Mouse (Mus musculus): ENCODE measurements around the gene Uba52. TPM values are rescaled to one million over a fixed set of nuclear protein-coding genes. Genes with fewer than 3 reads are reported as not detected.
A peak's percentile ranks its signal among the peaks of the same experiment; 100 is the strongest.

Gene Uba52
- total and polyA plus RNA-seq, 2 experiments = 750 to 770 TPM

- peaks cover 11% of the 10 kb centered on the region; the same call in 1 of the 2 replicates for H3K36me3 ChIP-seq (ENCODE audit: control insufficient read depth, insufficient read depth, low read length)
- peaks cover 9% of the 10 kb centered on the region; the same call in 1 of the 2 replicates for H3K79me2 ChIP-seq (ENCODE audit: control insufficient read depth, insufficient read depth, low read length)
- H3K4me3 ChIP-seq (ENCODE audit: insufficient read depth, low read depth, low read length) = peak within 1 kb of the TSS; percentile 85
- no peaks in the 10 kb centered on the region for H3K27me3 ChIP-seq (ENCODE audit: control insufficient read depth, insufficient read depth, low read length)
- H3K27ac ChIP-seq (replicated peaks; ENCODE audit: insufficient read depth, low read depth, low read length) = peak within 1 kb of the TSS; percentile 96
- peak within 1 kb of the TSS; percentile 89 for H3K9ac ChIP-seq (ENCODE audit: low read depth, low read length)
- whole genome bisulfite sequencing = under 1% methylated on average over 58 of the region's 61 CpGs
- peak; percentile 87 for DNase-seq (ENCODE audit: extremely low read depth, low read depth, low spot score)
- H3K4me1 ChIP-seq (ENCODE audit: control insufficient read depth, insufficient read depth, low read length) = peaks cover 29% of the 10 kb centered on the region
- TF ChIP-seq CTCF (IDR thresholded peaks at IDR 0.05; ENCODE audit: low read depth, low read length) (no peak), POLR2A (IDR thresholded peaks at IDR 0.05; ENCODE audit: extremely low read depth, insufficient read depth, low read length) (peak; percentile 42)
These were observed 17.0 kb upstream of the Uba52 start, which contains the start of the genes Fkbp8 and Kxd1 for GRCm38 (mm10) chr8:70527512-70528181. Gene Fkbp8, plus strand, starts transcription at chr8:70527724. Gene Kxd1, minus strand, starts transcription at chr8:70527956.

- Histone ChIP-seq H3K36me3 (ENCODE audit: control insufficient read depth, insufficient read depth, low read length) (peaks cover 7% of the 10 kb centered on the region; the same call in 1 of the 2 replicates), H3K27ac (replicated peaks; ENCODE audit: insufficient read depth, low read depth, low read length) (peak overlapping the region; percentile 79), H3K9ac (ENCODE audit: low read depth, low read length) (peak overlapping the region; percentile 89), H3K27me3 (ENCODE audit: control insufficient read depth, insufficient read depth, low read length) (no peaks in the 10 kb centered on the region), H3K79me2 (ENCODE audit: control insufficient read depth, insufficient read depth, low read length) (peaks cover 9% of the 10 kb centered on the region; the same call in 1 of the 2 replicates), H3K4me3 (ENCODE audit: insufficient read depth, low read depth, low read length) (peak overlapping the region; percentile 85), H3K4me1 (ENCODE audit: control insufficient read depth, insufficient read depth, low read length) (peaks cover 29% of the 10 kb centered on the region)
- peak; percentile 50 for DNase-seq (ENCODE audit: extremely low read depth, low read depth, low spot score)
- under 1% methylated on average over 8 of the region's 8 CpGs for WGBS
- TF ChIP-seq POLR2A (IDR thresholded peaks at IDR 0.05; ENCODE audit: extremely low read depth, insufficient read depth, low read length) (no peak), CTCF (IDR thresholded peaks at IDR 0.05; ENCODE audit: low read depth, low read length) (no peak)
These were observed 16.5 kb upstream of the Uba52 start for GRCm38 (mm10) chr8:70527111-70527511.

GRCm38 (mm10) chr8:70522592-70523403, 12.2 kb upstream of the Uba52 start:
- Histone ChIP-seq H3K4me1 (ENCODE audit: control insufficient read depth, insufficient read depth, low read length) (peaks cover 9% of the 10 kb centered on the region), H3K36me3 (ENCODE audit: control insufficient read depth, insufficient read depth, low read length) (peaks cover 5% of the 10 kb centered on the region; the same call in 1 of the 2 replicates), H3K9ac (ENCODE audit: low read depth, low read length) (peak overlapping the region; percentile 95), H3K79me2 (ENCODE audit: control insufficient read depth, insufficient read depth, low read length) (peaks cover 5% of the 10 kb centered on the region; the same call in 1 of the 2 replicates), H3K27ac (replicated peaks; ENCODE audit: insufficient read depth, low read depth, low read length) (peak overlapping the region; percentile 93), H3K4me3 (ENCODE audit: insufficient read depth, low read depth, low read length) (peak overlapping the region; percentile 94), H3K27me3 (ENCODE audit: control insufficient read depth, insufficient read depth, low read length) (no peaks in the 10 kb centered on the region)
- WGBS = under 1% methylated on average over 51 of the region's 51 CpGs
- DNase-seq (ENCODE audit: extremely low read depth, low read depth, low spot score) = peak; percentile 99
- TF ChIP-seq CTCF (IDR thresholded peaks at IDR 0.05; ENCODE audit: low read depth, low read length) (peak; percentile 65), POLR2A (IDR thresholded peaks at IDR 0.05; ENCODE audit: extremely low read depth, insufficient read depth, low read length) (peak; percentile 72; the same call in 1 of the 2 replicates)

- Histone ChIP-seq H3K9ac (ENCODE audit: low read depth, low read length) (no peak overlapping the region), H3K27me3 (ENCODE audit: control insufficient read depth, insufficient read depth, low read length) (no peaks in the 10 kb centered on the region), H3K4me3 (ENCODE audit: insufficient read depth, low read depth, low read length) (no peak overlapping the region), H3K79me2 (ENCODE audit: control insufficient read depth, insufficient read depth, low read length) (peaks cover 3% of the 10 kb centered on the region; the same call in 1 of the 2 replicates), H3K4me1 (ENCODE audit: control insufficient read depth, insufficient read depth, low read length) (peaks cover 5% of the 10 kb centered on the region; the same call in 1 of the 2 replicates), H3K36me3 (ENCODE audit: control insufficient read depth, insufficient read depth, low read length) (peaks cover 5% of the 10 kb centered on the region; the same call in 1 of the 2 replicates), H3K27ac (replicated peaks; ENCODE audit: insufficient read depth, low read depth, low read length) (no peak overlapping the region)
- WGBS = 66% methylated on average over 2 of the region's 2 CpGs
- no peak for TF ChIP-seq CTCF (IDR thresholded peaks at IDR 0.05; ENCODE audit: low read depth, low read length)
- no peak for TF ChIP-seq POLR2A (IDR thresholded peaks at IDR 0.05; ENCODE audit: extremely low read depth, insufficient read depth, low read length)
- no peak for DNase-seq (ENCODE audit: extremely low read depth, low read depth, low spot score)
These were observed 9.0 kb upstream of the Uba52 start for GRCm38 (mm10) chr8:70519606-70520005.

- Histone ChIP-seq H3K9ac (ENCODE audit: low read depth, low read length) (no peak overlapping the region), H3K4me3 (ENCODE audit: insufficient read depth, low read depth, low read length) (no peak overlapping the region), H3K27me3 (ENCODE audit: control insufficient read depth, insufficient read depth, low read length) (no peaks in the 10 kb centered on the region), H3K36me3 (ENCODE audit: control insufficient read depth, insufficient read depth, low read length) (peaks cover 7% of the 10 kb centered on the region), H3K4me1 (ENCODE audit: control insufficient read depth, insufficient read depth, low read length) (peaks cover 5% of the 10 kb centered on the region; the same call in 1 of the 2 replicates), H3K79me2 (ENCODE audit: control insufficient read depth, insufficient read depth, low read length) (peaks cover 7% of the 10 kb centered on the region; the same call in 1 of the 2 replicates), H3K27ac (replicated peaks; ENCODE audit: insufficient read depth, low read depth, low read length) (no peak overlapping the region)
- WGBS = 92% methylated on average over 6 of the region's 6 CpGs
- TF ChIP-seq CTCF (IDR thresholded peaks at IDR 0.05; ENCODE audit: low read depth, low read length) = no peak
- no peak for TF ChIP-seq POLR2A (IDR thresholded peaks at IDR 0.05; ENCODE audit: extremely low read depth, insufficient read depth, low read length)
- DNase-seq (ENCODE audit: extremely low read depth, low read depth, low spot score) = no peak
These were observed 8.4 kb upstream of the Uba52 start for GRCm38 (mm10) chr8:70519043-70519442.

Measured in liver, adult 2 months (tissue).